Mouse (Mus musculus) forebrain, embryonic 13.5 days (tissue): ENCODE results near the gene Car10. TPM values are rescaled to one million over a fixed set of nuclear protein-coding genes. Genes with fewer than 3 reads are reported as not detected.

Experiments used
- ATAC-seq: fragments of 200-750 bp; cut with Nextera tagmentation; 2 replicates; pipeline ENCODE4 v1.8.0; 2017
- H3K27ac ChIP-seq: fragments of 300-500 bp; sonication (generic); 2 replicates; pipeline ENCODE4 v1.5.1; 2015; ENCODE audit warnings: inconsistent platforms, mild to moderate bottlenecking, moderate library complexity
- H3K27me3 ChIP-seq: fragments of 300-500 bp; sonication (generic); 2 replicates; pipeline ENCODE4 v1.6.1; 2015; ENCODE audit warnings: mild to moderate bottlenecking, inconsistent platforms
- H3K36me3 ChIP-seq: fragments of 300-500 bp; sonication (generic); 2 replicates; pipeline ENCODE4 v1.6.1; 2015; ENCODE audit warnings: mild to moderate bottlenecking, inconsistent platforms; ENCODE audit not compliant: poor library complexity, severe bottlenecking
- H3K4me1 ChIP-seq: fragments of 300-500 bp; sonication (generic); 2 replicates; pipeline ENCODE4 v1.6.1; 2015; ENCODE audit warnings: inconsistent platforms
- H3K4me2 ChIP-seq: fragments of 300-500 bp; sonication (generic); 2 replicates; pipeline ENCODE4 v1.6.1; 2015; ENCODE audit warnings: inconsistent platforms, mild to moderate bottlenecking, moderate library complexity
- H3K4me3 ChIP-seq: fragments of 300-500 bp; sonication (generic); 2 replicates; pipeline ENCODE4 v1.5.1; 2015; ENCODE audit warnings: mild to moderate bottlenecking, inconsistent platforms
- H3K9ac ChIP-seq: fragments of 300-500 bp; sonication (generic); 2 replicates; pipeline ENCODE4 v1.6.1; 2015; ENCODE audit warnings: mild to moderate bottlenecking, inconsistent platforms
- H3K9me3 ChIP-seq: fragments of 300-500 bp; sonication (generic); replicated peaks from 2 replicates; pipeline ENCODE4 v1.6.1; 2016; ENCODE audit warnings: inconsistent platforms
- WGBS: fragments of 180-500 bp; shearing (Covaris S2); methylation state at CpG from one replicate; pipeline ENCODE4 v1.1.7; 2015; 5-methylcytosine and 5-hydroxymethylcytosine counted together
- polyA plus RNA-seq: library from polyadenylated mRNA; unstranded; fragments of >200 nt; fragmentation: Nextera tagmentation; extraction: Ambion mirVana; gene quantifications from 2 replicates; pipeline ENCODE4 v1.2.1, GENCODE M21; 2015

Car10 gene
- polyA plus RNA-seq, 1 experiment from 2014 or later, result 4.1 TPM

DNA sequence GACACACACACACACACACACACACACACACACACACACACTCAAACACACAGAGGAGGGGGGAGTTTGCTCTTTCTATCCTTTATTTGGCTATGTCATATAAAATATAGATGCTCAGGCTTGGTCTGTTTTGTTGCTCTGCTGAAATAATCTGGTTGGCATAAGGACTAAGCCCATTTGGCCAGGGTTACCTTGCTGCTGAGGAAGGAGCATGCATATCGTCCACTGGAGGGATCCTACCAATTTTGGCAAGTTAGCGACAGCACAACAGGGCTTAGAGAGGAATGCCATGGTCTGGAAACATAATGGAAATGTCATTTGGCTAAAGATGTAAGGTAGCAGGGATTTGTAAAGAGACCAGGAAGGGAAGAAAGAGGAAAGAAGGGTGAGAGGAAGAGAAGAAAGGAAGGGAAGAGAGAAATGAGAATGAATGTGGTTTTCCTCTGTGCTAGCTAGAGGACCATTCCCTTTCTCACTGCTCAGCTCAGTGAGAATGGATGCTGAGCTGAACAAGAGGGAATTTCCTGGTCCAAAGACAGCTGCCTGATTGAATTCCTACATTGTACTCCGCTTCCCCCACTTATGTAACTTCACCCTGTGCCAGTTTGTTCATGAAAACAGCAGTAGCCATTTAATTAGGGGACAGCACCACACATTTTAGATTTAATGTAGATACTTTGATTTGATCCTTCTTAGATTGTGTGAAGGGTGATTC is 5.4 kb downstream of the Car10 start:
- no peak overlapping the region for H3K4me2 ChIP-seq
- 57% methylated on average over 3 of the region's 3 CpGs for WGBS
- no peak for ATAC-seq
- no peak overlapping the region for H3K4me3 ChIP-seq
- H3K27me3 ChIP-seq, result peaks cover 45% of the 10 kb centered on the region
- peaks cover 13% of the 10 kb centered on the region for H3K4me1 ChIP-seq
- no peaks in the 10 kb centered on the region for H3K36me3 ChIP-seq
- no peaks in the 10 kb centered on the region for H3K9me3 ChIP-seq
- H3K9ac ChIP-seq, result no peak overlapping the region
- H3K27ac ChIP-seq, result no peak overlapping the region

DNA sequence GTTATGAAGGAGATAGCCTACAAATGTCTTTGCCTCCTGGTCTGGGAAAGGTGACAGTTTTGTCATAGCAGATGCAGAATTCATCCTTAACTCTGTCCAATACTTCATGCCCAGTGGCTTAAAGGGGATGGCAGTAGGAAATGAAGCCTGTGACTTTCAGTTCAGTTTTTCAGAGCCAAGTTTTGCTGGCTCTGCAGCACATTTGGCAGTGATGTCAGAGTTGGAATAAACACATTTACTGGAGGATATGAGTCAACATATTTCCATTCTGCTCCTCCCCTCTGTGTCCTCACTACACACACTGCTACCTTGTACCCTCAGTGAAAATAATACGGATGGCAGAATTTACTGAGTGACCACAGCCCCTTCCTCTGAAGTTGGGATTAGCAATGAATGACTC is 11.6 kb downstream of the Car10 start:
- no peaks in the 10 kb centered on the region for H3K36me3 ChIP-seq
- no peaks in the 10 kb centered on the region for H3K4me1 ChIP-seq
- H3K27ac ChIP-seq, result no peak overlapping the region
- no peak overlapping the region for H3K4me2 ChIP-seq
- H3K9me3 ChIP-seq, result no peaks in the 10 kb centered on the region
- no peak for ATAC-seq
- WGBS, result 82% methylated on average over 1 of the region's 1 CpGs
- no peaks in the 10 kb centered on the region for H3K27me3 ChIP-seq
- no peak overlapping the region for H3K4me3 ChIP-seq
- no peak overlapping the region for H3K9ac ChIP-seq

DNA sequence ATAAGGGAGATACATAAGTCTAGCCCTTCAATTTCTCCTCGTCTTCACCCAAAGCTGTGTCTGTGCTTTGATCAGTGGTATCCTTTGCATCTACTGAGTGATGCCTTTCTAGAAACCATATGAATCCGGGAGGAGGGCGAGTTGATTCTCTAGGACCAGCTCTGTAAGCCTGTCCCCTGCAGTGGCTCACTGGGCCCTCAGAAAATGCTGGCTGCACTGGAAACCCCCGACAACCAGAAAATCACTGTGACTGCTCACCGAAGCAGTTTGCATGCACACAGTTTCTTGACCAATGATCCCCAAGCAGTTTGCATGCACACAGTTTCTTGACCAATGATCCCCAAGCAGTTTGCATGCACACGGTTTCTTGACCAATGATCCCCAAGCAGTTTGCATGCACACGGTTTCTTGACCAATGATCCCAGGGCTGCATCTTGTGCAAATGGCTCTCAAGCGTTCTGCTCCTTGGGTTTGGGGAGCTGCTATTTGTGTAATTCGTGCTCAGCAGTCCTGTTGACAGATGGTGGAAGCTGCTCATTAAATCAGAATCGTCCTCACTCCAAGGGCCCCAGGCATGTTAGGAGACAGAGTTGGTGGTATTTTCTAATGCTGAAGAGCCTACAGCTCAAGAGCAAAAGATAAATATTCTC is 23.1 kb downstream of the Car10 start:
- Histone ChIP-seq H3K4me2 (no peak overlapping the region), H3K9me3 (no peaks in the 10 kb centered on the region), H3K27ac (no peak overlapping the region), H3K36me3 (no peaks in the 10 kb centered on the region), H3K4me3 (no peak overlapping the region), H3K27me3 (no peaks in the 10 kb centered on the region), H3K4me1 (no peaks in the 10 kb centered on the region), H3K9ac (no peak overlapping the region)
- no peak for ATAC-seq
- 77% methylated on average over 10 of the region's 10 CpGs for WGBS

DNA sequence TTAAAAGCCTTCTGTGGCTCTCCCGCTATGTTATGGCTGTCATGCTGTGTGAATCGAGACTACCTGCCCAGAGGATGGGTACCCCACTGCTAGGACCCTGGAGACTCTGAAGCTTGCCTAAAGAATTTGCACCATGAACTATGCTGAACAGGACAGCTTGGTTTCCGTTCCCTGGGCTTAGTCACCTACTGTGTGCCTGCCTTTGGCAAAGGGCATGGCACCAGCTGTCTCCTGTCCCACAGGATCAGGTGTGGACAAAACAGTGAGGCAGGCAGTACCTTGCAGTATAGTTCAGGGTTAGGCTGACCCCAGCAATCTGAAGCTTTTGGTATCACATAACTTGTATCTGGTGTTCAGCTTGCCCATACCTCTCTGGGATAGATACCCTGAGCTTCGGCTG is 25.9 kb downstream of the Car10 start:
- 78% methylated on average over 4 of the region's 4 CpGs for WGBS
- H3K4me1 ChIP-seq, result no peaks in the 10 kb centered on the region
- no peaks in the 10 kb centered on the region for H3K27me3 ChIP-seq
- H3K27ac ChIP-seq, result no peak overlapping the region
- no peak overlapping the region for H3K9ac ChIP-seq
- H3K4me2 ChIP-seq, result no peak overlapping the region
- no peak for ATAC-seq
- no peaks in the 10 kb centered on the region for H3K36me3 ChIP-seq
- H3K9me3 ChIP-seq, result no peaks in the 10 kb centered on the region
- no peak overlapping the region for H3K4me3 ChIP-seq

DNA sequence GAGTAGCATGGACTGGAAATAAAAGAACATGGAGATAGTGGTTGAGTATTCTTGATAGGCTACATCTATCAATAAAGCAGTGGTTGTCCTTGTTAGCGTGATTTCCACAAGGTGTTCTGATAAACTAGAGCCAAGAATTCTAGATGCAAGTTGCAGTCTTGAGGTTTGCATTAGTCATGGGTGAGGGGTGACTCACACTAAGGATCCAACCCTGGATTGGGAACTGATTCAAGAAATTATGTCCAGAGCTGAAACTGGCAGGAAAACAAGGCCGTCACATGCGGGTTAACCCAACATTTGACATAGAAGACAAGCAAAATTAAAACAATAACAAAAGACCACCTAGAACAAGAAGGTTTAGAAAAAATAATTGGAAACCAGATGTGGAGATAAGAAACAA is 28.6 kb downstream of the Car10 start:
- H3K4me2 ChIP-seq, result no peak overlapping the region
- WGBS, result 89% methylated on average over 3 of the region's 3 CpGs
- H3K27me3 ChIP-seq, result no peaks in the 10 kb centered on the region
- H3K4me1 ChIP-seq, result no peaks in the 10 kb centered on the region
- no peaks in the 10 kb centered on the region for H3K36me3 ChIP-seq
- no peaks in the 10 kb centered on the region for H3K9me3 ChIP-seq
- no peak overlapping the region for H3K27ac ChIP-seq
- ATAC-seq, result no peak
- H3K9ac ChIP-seq, result no peak overlapping the region
- H3K4me3 ChIP-seq, result no peak overlapping the region

- Histone ChIP-seq H3K27ac (no peak overlapping the region), H3K9me3 (no peaks in the 10 kb centered on the region), H3K9ac (no peak overlapping the region), H3K4me1 (no peaks in the 10 kb centered on the region), H3K4me3 (no peak overlapping the region), H3K27me3 (no peaks in the 10 kb centered on the region), H3K4me2 (no peak overlapping the region), H3K36me3 (no peaks in the 10 kb centered on the region)
- ATAC-seq, result no peak
- WGBS, result 82% methylated on average over 2 of the region's 2 CpGs
Observed at GRCm38 (mm10) chr11:93128481-93128880, 30.7 kb downstream of the Car10 start.

- H3K4me3 ChIP-seq, result no peak overlapping the region
- H3K36me3 ChIP-seq, result no peaks in the 10 kb centered on the region
- no peak overlapping the region for H3K9ac ChIP-seq
- H3K4me2 ChIP-seq, result no peak overlapping the region
- no peak overlapping the region for H3K27ac ChIP-seq
- no peaks in the 10 kb centered on the region for H3K9me3 ChIP-seq
- ATAC-seq, result no peak
- WGBS, result 100% methylated on average over 1 of the region's 1 CpGs
- no peaks in the 10 kb centered on the region for H3K4me1 ChIP-seq
- H3K27me3 ChIP-seq, result no peaks in the 10 kb centered on the region
Observed at GRCm38 (mm10) chr11:93137841-93138240, 40.0 kb downstream of the Car10 start.

DNA sequence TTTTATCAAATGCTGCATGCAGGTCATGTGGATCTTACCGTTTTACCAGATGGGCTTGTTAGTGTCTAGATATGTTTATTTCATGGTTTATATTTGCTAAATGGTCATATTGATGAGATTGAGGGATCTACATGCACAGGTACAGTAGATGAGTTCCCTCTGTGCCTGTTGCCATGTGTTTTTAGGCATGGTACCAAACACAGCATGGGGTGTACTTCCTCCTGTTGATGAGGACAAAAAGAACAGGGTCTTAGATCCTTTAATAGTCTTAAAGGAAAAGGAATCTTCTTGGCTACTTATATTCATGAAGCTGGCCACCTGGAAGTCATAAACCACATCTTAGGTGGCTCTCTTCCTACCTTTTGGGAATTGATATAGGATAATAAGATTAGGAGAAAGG is 43.9 kb downstream of the Car10 start:
- Histone ChIP-seq H3K36me3 (no peaks in the 10 kb centered on the region), H3K9me3 (no peaks in the 10 kb centered on the region), H3K4me2 (no peak overlapping the region), H3K4me3 (no peak overlapping the region), H3K4me1 (no peaks in the 10 kb centered on the region), H3K9ac (no peak overlapping the region), H3K27me3 (no peaks in the 10 kb centered on the region), H3K27ac (no peak overlapping the region)
- WGBS, result 76% methylated on average over 1 of the region's 1 CpGs
- no peak for ATAC-seq

DNA sequence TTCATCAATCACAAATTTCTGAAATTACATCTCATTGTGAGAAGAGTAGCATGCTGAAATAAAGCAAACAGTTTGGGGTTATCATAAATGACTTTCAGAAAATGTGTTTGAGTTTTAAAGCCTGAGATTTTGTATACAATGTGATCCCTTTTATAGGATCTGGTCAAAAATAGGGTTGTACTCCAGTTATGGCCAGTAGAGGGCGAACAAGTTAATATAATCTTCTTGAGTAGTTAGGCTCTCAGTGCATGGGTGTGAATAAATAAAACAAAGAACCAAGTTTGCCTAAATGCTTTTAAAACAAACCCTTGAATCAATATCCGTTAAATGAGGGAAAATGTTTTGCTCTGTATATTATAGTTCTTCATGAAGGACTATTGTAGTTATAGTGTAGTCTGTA is 46.7 kb downstream of the Car10 start:
- Histone ChIP-seq H3K9ac (no peak overlapping the region), H3K27ac (no peak overlapping the region), H3K4me2 (no peak overlapping the region), H3K9me3 (no peaks in the 10 kb centered on the region), H3K36me3 (no peaks in the 10 kb centered on the region), H3K27me3 (no peaks in the 10 kb centered on the region), H3K4me3 (no peak overlapping the region), H3K4me1 (no peaks in the 10 kb centered on the region)
- 15% methylated on average over 2 of the region's 2 CpGs for WGBS
- ATAC-seq, result peak; percentile 69

GRCm38 (mm10) chr11:93154910-93155309 is 57.1 kb downstream of the Car10 start:
- WGBS, result 61% methylated on average over 3 of the region's 3 CpGs
- H3K36me3 ChIP-seq, result no peaks in the 10 kb centered on the region
- H3K4me1 ChIP-seq, result no peaks in the 10 kb centered on the region
- no peaks in the 10 kb centered on the region for H3K27me3 ChIP-seq
- no peak for ATAC-seq
- no peak overlapping the region for H3K4me2 ChIP-seq
- H3K9me3 ChIP-seq, result no peaks in the 10 kb centered on the region; the same call in 1 of the 2 replicates
- H3K4me3 ChIP-seq, result no peak overlapping the region
- no peak overlapping the region for H3K27ac ChIP-seq
- H3K9ac ChIP-seq, result no peak overlapping the region

DNA sequence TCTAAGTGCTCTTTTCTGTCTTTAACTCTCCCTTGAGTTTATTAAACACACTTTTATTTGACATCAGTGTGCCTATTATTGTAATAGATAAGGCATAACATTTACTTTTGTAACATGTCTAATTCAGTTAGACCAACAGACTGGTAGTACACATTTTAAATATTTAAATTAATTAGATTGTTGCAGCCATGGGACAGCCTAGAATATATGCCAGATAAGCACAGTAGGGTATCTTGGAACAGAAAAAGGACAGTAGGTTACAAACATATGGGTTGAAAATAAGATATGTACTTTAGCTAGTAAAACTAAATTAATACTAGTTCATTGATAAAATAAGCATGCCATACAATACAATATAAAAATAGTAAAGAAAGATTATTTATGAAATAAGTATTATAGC is 74.6 kb downstream of the Car10 start:
- Histone ChIP-seq H3K36me3 (no peaks in the 10 kb centered on the region), H3K27ac (no peak overlapping the region), H3K27me3 (no peaks in the 10 kb centered on the region), H3K9me3 (no peaks in the 10 kb centered on the region), H3K9ac (no peak overlapping the region), H3K4me3 (no peak overlapping the region), H3K4me1 (no peaks in the 10 kb centered on the region), H3K4me2 (no peak overlapping the region)
- ATAC-seq, result no peak

GRCm38 (mm10) chr11:93173533-93174308 is 75.9 kb downstream of the Car10 start:
- Histone ChIP-seq H3K9me3 (no peaks in the 10 kb centered on the region), H3K4me3 (no peak overlapping the region), H3K9ac (no peak overlapping the region), H3K27me3 (no peaks in the 10 kb centered on the region), H3K27ac (no peak overlapping the region), H3K4me2 (no peak overlapping the region), H3K36me3 (no peaks in the 10 kb centered on the region), H3K4me1 (no peaks in the 10 kb centered on the region)
- ATAC-seq, result no peak
- WGBS, result 95% methylated on average over 1 of the region's 1 CpGs
